Mouse (Mus musculus): ENCODE measurements around the gene Hc. TPM values are rescaled to one million over a fixed set of nuclear protein-coding genes. Genes with fewer than 3 reads are reported as not detected.

Hc gene
- total and polyA plus RNA-seq, 3 experiments, result 0.74 to 1.2 (median 0.91) TPM

Other genes with a start within 250 kb of the Hc start
- 36.7 and 42.9 TPM in 2 replicates for gene Fbxw2, start 235.1 kb downstream of the Hc start, total RNA-seq (2012; rRNA removed)
- gene Fbxw2, start 235.1 kb downstream of the Hc start, total RNA-seq (2014; rRNA removed), result 67.8 and 76.4 TPM in 2 replicates
- 61.2 and 62.4 TPM in 2 replicates for gene Fbxw2, start 235.1 kb downstream of the Hc start, polyA plus RNA-seq (2012; ENCODE audit: insufficient read length, low read depth)
- not detected in 2 replicates for gene Gm34653, start 228.4 kb downstream of the Hc start, total RNA-seq (2012; rRNA removed)
- gene Gm34653, start 228.4 kb downstream of the Hc start, total RNA-seq (2014; rRNA removed), result not detected in 2 replicates
- not detected in 2 replicates for gene Gm34653, start 228.4 kb downstream of the Hc start, polyA plus RNA-seq (2012; ENCODE audit: insufficient read length, low read depth)
- not detected in 2 replicates for gene Cutal, start 187.0 kb downstream of the Hc start, total RNA-seq (2012; rRNA removed)
- not detected in 2 replicates for gene Cutal, start 187.0 kb downstream of the Hc start, total RNA-seq (2014; rRNA removed)
- not detected in 2 replicates for gene Cutal, start 187.0 kb downstream of the Hc start, polyA plus RNA-seq (2012; ENCODE audit: insufficient read length, low read depth)
- gene Psmd5, start 186.5 kb downstream of the Hc start, total RNA-seq (2012; rRNA removed), result 27.9 and 43.8 TPM in 2 replicates
- 81.2 and 120 TPM in 2 replicates for gene Psmd5, start 186.5 kb downstream of the Hc start, total RNA-seq (2014; rRNA removed)
- 81.9 and 91.2 TPM in 2 replicates for gene Psmd5, start 186.5 kb downstream of the Hc start, polyA plus RNA-seq (2012; ENCODE audit: insufficient read length, low read depth)
- 16.8 and 17.0 TPM in 2 replicates for gene Phf19, start 147.4 kb downstream of the Hc start, total RNA-seq (2012; rRNA removed)
- 20.5 and 25.0 TPM in 2 replicates for gene Phf19, start 147.4 kb downstream of the Hc start, total RNA-seq (2014; rRNA removed)
- 25.4 and 27.9 TPM in 2 replicates for gene Phf19, start 147.4 kb downstream of the Hc start, polyA plus RNA-seq (2012; ENCODE audit: insufficient read length, low read depth)
- gene Traf1, start 99.7 kb downstream of the Hc start, total RNA-seq (2012; rRNA removed), result 99.2 and 151 TPM in 2 replicates
- 58.8 and 66.9 TPM in 2 replicates for gene Traf1, start 99.7 kb downstream of the Hc start, total RNA-seq (2014; rRNA removed)
- 46.4 and 47.9 TPM in 2 replicates for gene Traf1, start 99.7 kb downstream of the Hc start, polyA plus RNA-seq (2012; ENCODE audit: insufficient read length, low read depth)
- gene AI182371, start 40.1 kb upstream of the Hc start, total RNA-seq (2012; rRNA removed), result 0.68 and 0.80 TPM in 2 replicates
- gene AI182371, start 40.1 kb upstream of the Hc start, total RNA-seq (2014; rRNA removed), result 0.31 and 0.56 TPM in 2 replicates
- gene AI182371, start 40.1 kb upstream of the Hc start, polyA plus RNA-seq (2012; ENCODE audit: insufficient read length, low read depth), result 0.74 and 0.90 TPM in 2 replicates
- gene Cntrl, start 48.1 kb upstream of the Hc start, total RNA-seq (2012; rRNA removed), result 55.6 and 59.1 TPM in 2 replicates
- 64.5 and 66.3 TPM in 2 replicates for gene Cntrl, start 48.1 kb upstream of the Hc start, total RNA-seq (2014; rRNA removed)
- gene Cntrl, start 48.1 kb upstream of the Hc start, polyA plus RNA-seq (2012; ENCODE audit: insufficient read length, low read depth), result 64.5 and 69.7 TPM in 2 replicates
- gene Rab14, start 139.7 kb upstream of the Hc start, total RNA-seq (2012; rRNA removed), result 26.8 and 31.6 TPM in 2 replicates
- gene Rab14, start 139.7 kb upstream of the Hc start, total RNA-seq (2014; rRNA removed), result 66.2 and 69.2 TPM in 2 replicates
- gene Rab14, start 139.7 kb upstream of the Hc start, polyA plus RNA-seq (2012; ENCODE audit: insufficient read length, low read depth), result 83.1 and 94.4 TPM in 2 replicates
- 41.0 and 54.2 TPM in 2 replicates for gene Gsn, start 194.9 kb upstream of the Hc start, total RNA-seq (2012; rRNA removed)
- 37.5 and 42.9 TPM in 2 replicates for gene Gsn, start 194.9 kb upstream of the Hc start, total RNA-seq (2014; rRNA removed)
- 22.6 and 24.2 TPM in 2 replicates for gene Gsn, start 194.9 kb upstream of the Hc start, polyA plus RNA-seq (2012; ENCODE audit: insufficient read length, low read depth)